In the genomic region with DNA sequence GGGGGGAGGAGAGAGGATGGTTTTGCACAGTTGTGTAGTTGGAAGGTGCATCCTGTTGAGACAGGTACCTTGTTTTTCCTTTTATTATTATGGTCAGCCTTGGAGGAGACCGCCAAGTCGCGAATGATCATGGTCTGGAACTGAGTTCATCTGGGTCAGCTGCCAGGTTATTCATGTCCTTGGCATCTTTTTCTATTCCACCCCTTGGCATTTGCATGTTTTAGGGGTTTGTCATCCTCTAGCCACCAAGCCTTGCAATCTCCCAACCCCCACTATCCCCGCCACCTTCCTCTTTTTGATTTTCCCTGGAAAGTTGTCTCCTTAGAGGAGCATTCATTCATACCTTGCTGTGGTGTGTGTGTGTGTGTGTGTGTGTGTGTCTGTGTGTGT, we compare ENCODE assay signal across 8 mouse cellular contexts. TPM values are rescaled to one million over a fixed set of nuclear protein-coding genes. Genes with fewer than 3 reads are reported as not detected.
DNase-seq lines count a peak whose midpoint lies in the region; ATAC-seq and TF ChIP-seq lines count a peak whose summit lies in the region.

No protein-coding gene starts in this region.

- peak overlapping the region; percentile 90 for H3K4me3 ChIP-seq in embryonic fibroblast, embryonic 13.5 days (ENCODE audit: insufficient read depth, low read length)
- peak overlapping the region; percentile 86 for H3K4me3 ChIP-seq in hindbrain, embryonic 16.5 days (ENCODE audit: low read length)
- H3K4me3 ChIP-seq in macrophage (ENCODE audit: inconsistent target): peak overlapping the region; percentile 82

- TF ChIP-seq POLR2A in embryonic fibroblast, embryonic 13.5 days (IDR thresholded peaks at IDR 0.05; ENCODE audit: low read depth, low read length): no peak

- no peak for TF ChIP-seq CTCF in embryonic fibroblast, embryonic 13.5 days (IDR thresholded peaks at IDR 0.05; ENCODE audit: borderline replicate concordance, insufficient read depth, low read length)

- H3K9me3 ChIP-seq in hindbrain, embryonic 16.5 days (ENCODE audit: control insufficient read depth, low read length): no peaks in the 10 kb centered on the region

- H3K27me3 ChIP-seq in hindbrain, embryonic 16.5 days (replicated peaks; ENCODE audit: control insufficient read depth, insufficient read depth, low read length): no peaks in the 10 kb centered on the region; the same call in 1 of the 2 replicates

- peak overlapping the region; percentile 59 for H3K4me2 ChIP-seq in hindbrain, embryonic 16.5 days (ENCODE audit: low read length)

- DNase-seq in lung, adult 18-20 months: peak; percentile 20 to 25
- no peak for DNase-seq in lung, postnatal 25 days (ENCODE audit: low spot score)
- peak; percentile 83 for DNase-seq in adrenal gland, adult 2 months
- DNase-seq in spleen, adult 12 weeks (ENCODE audit: low spot score): no peak
- no peak for DNase-seq in gastrocnemius, postnatal 4 days (ENCODE audit: low spot score in 2 of 2)

- WGBS in hindbrain, embryonic 16.5 days: 12% methylated on average over 4 of the region's 4 CpGs
- 7% methylated on average over 4 of the region's 4 CpGs for WGBS in macrophage (ENCODE audit: missing documents)

- H3K27ac ChIP-seq in embryonic fibroblast, embryonic 13.5 days (ENCODE audit: insufficient read depth, low read length): peak overlapping the region; percentile 83
- H3K27ac ChIP-seq in hindbrain, embryonic 16.5 days (ENCODE audit: low read depth, low read length): no peak overlapping the region
- peak overlapping the region; percentile 70 for H3K27ac ChIP-seq in macrophage

- ATAC-seq in hindbrain, embryonic 16.5 days: no peak

- no peaks in the 10 kb centered on the region; the same call in 1 of the 2 replicates for H3K4me1 ChIP-seq in embryonic fibroblast, embryonic 13.5 days (ENCODE audit: control insufficient read depth, insufficient read depth, low read length)
- H3K4me1 ChIP-seq in hindbrain, embryonic 16.5 days (ENCODE audit: control insufficient read depth, insufficient read depth, low read depth, low read length): peaks cover 5% of the 10 kb centered on the region; the same call in 1 of the 2 replicates

- no peaks in the 10 kb centered on the region for H3K36me3 ChIP-seq in hindbrain, embryonic 16.5 days (ENCODE audit: control insufficient read depth, insufficient read depth, low read length)
- peaks cover 3% of the 10 kb centered on the region; the same call in 1 of the 2 replicates for H3K36me3 ChIP-seq in macrophage (ENCODE audit: inconsistent target)

- peaks cover 55% of the 10 kb centered on the region for H3K79me2 ChIP-seq in macrophage (ENCODE audit: inconsistent target)

- peak overlapping the region; percentile 70 for H3K9ac ChIP-seq in hindbrain, embryonic 16.5 days (ENCODE audit: low read depth, low read length)

RNA-seq across cellular contexts. Expression of gene Cyld, which starts 0.8 kb away (rescaled TPM):
- total RNA-seq in adrenal gland, adult 2 months (2021): 10 to 100 TPM; 50.7 to 63.2 TPM
- polyA plus RNA-seq in adrenal gland, adult 2 months (2012; rRNA removed): 5.5 and 6.2 TPM in 2 replicates
- polyA plus RNA-seq in embryonic fibroblast, embryonic 13.5 days (2011; ENCODE audit: insufficient read length, low read depth, missing spikeins): 25.4 and 26.5 TPM in 2 replicates
- polyA plus RNA-seq in hindbrain, embryonic 16.5 days (2015; fragmentation: Nextera tagmentation; extraction: Ambion mirVana): 13.6 and 15.1 TPM in 2 replicates
- 100 to 1,000 TPM in 10 of 26 experiments, 10 to 100 TPM in 16; 36.7 to 122 (median 88.6) TPM for total RNA-seq in macrophage (2018; cell fraction: chromatin; rRNA removed)
- total RNA-seq in macrophage (2018; cell fraction: cytosol; rRNA removed): 10 to 100 TPM; 24.5 to 41.6 (median 32.2) TPM
- total RNA-seq in macrophage (2018; cell fraction: nucleus; rRNA removed): 100 to 1,000 TPM in 2 of 26 experiments, 10 to 100 TPM in 24; 30.1 to 117 (median 61.3) TPM
- 15.8 to 23.3 TPM (median 18.4 TPM) in 3 replicates for polyA plus RNA-seq in macrophage (2018)
- 10 to 100 TPM; 15.1 to 20.4 TPM for total RNA-seq in gastrocnemius, postnatal 4 days (2021)

RNA-seq across cellular contexts. Expression of gene Nod2, which starts 50.5 kb away (rescaled TPM):
- 1 to 10 TPM in 1 of 2 experiments, under 1 TPM in 1; 0.89 to 1.2 TPM for total RNA-seq in adrenal gland, adult 2 months (2021)
- 1.1 and 1.7 TPM in 2 replicates for polyA plus RNA-seq in adrenal gland, adult 2 months (2012; rRNA removed)
- polyA plus RNA-seq in embryonic fibroblast, embryonic 13.5 days (2011; ENCODE audit: insufficient read length, low read depth, missing spikeins): not detected in 2 replicates
- polyA plus RNA-seq in hindbrain, embryonic 16.5 days (2015; fragmentation: Nextera tagmentation; extraction: Ambion mirVana): 0.17 and 0.20 TPM in 2 replicates
- 100 to 1,000 TPM in 17 of 26 experiments, 10 to 100 TPM in 9; 26.8 to 294 (median 136) TPM for total RNA-seq in macrophage (2018; cell fraction: chromatin; rRNA removed)
- total RNA-seq in macrophage (2018; cell fraction: cytosol; rRNA removed): 10 to 100 TPM in 14 of 26 experiments, 1 to 10 TPM in 12; 3.3 to 31.6 (median 11.4) TPM
- 100 to 1,000 TPM in 10 of 26 experiments, 10 to 100 TPM in 16; 17.1 to 234 (median 86.3) TPM for total RNA-seq in macrophage (2018; cell fraction: nucleus; rRNA removed)
- polyA plus RNA-seq in macrophage (2018): 2.4 to 4.6 TPM (median 2.9 TPM) in 3 replicates
- total RNA-seq in gastrocnemius, postnatal 4 days (2021): 1 to 10 TPM; 1.3 TPM

Comparison
In these comparisons a context has a peak if more than half of its experiments do, and no peak if none do; other contexts are left out.
1. DNase-seq: peak in lung, adult 18-20 months (2 of 2) and adrenal gland, adult 2 months (single experiment); none in lung, postnatal 25 days (single experiment), spleen, adult 12 weeks (single experiment) and gastrocnemius, postnatal 4 days (0 of 2).
2. Peak in every context shown above with its lines, with median percentiles within 50 percentile points of each other: H3K4me3 ChIP-seq.